Comparison of ENCODE assay signal across 12 mouse cellular contexts in the genomic region with DNA sequence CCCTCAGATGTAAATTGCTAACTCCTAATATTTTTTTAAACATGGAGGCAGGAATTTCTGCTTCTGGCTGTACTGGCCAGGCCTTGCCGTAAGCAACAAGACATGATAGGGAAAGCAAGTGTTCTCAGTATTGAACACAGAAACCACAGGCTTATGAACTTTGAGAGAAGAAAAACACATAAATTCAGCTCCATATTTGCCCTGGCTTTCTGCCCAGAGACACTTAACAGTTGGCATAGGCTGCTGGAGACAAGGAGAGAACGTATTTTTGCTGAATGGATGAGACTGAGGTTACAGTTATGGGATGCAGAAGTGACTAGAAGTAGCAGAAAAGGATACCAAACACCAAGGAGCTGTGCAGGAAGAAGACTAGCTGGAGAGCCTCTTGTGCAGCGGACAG.
DNase-seq lines count a peak whose midpoint lies in the region; ATAC-seq and TF ChIP-seq lines count a peak whose summit lies in the region.
"Had no signal": no experiment of that assay in that cellular context is flagged by ENCODE, and none has a peak within 500 bp of the region (broad histone marks: within the 10 kb centered on the region; RNA-seq: fewer than 3 reads in every experiment).

No protein-coding gene starts in this region.

- no peaks in the 10 kb centered on the region for H3K27me3 ChIP-seq in midbrain, postnatal 0 days (ENCODE audit: insufficient read depth, low read length)
- H3K27me3 ChIP-seq in midbrain, embryonic 11.5 days (ENCODE audit: control insufficient read depth, insufficient read depth, low read length) = no peaks in the 10 kb centered on the region
- H3K27me3 ChIP-seq: embryonic facial prominence, embryonic 12.5 days; limb, embryonic 15.5 days had no signal

- no peak overlapping the region for H3K4me2 ChIP-seq in midbrain, postnatal 0 days (ENCODE audit: low read depth, low read length, poor library complexity, severe bottlenecking)
- H3K4me2 ChIP-seq in midbrain, embryonic 11.5 days = no peak overlapping the region
- H3K4me2 ChIP-seq: embryonic facial prominence, embryonic 12.5 days; hindbrain, embryonic 14.5 days; limb, embryonic 15.5 days had no signal

- no peak overlapping the region for H3K27ac ChIP-seq in midbrain, postnatal 0 days (ENCODE audit: low read depth, low read length)
- H3K27ac ChIP-seq in midbrain, embryonic 11.5 days (ENCODE audit: low read depth, low read length) = no peak overlapping the region
- H3K27ac ChIP-seq: embryonic facial prominence, embryonic 12.5 days; hindbrain, embryonic 14.5 days; layer of hippocampus, adult 2 months; limb, embryonic 15.5 days had no signal

- no peak overlapping the region for H3K4me3 ChIP-seq in midbrain, postnatal 0 days (ENCODE audit: low read depth, low read length)
- H3K4me3 ChIP-seq in midbrain, embryonic 11.5 days (ENCODE audit: low read depth, low read length) = no peak overlapping the region
- H3K4me3 ChIP-seq: embryonic facial prominence, embryonic 12.5 days; layer of hippocampus, adult 2 months; limb, embryonic 15.5 days had no signal

- WGBS in midbrain, postnatal 0 days = 85% methylated on average over 3 of the region's 3 CpGs
- WGBS in midbrain, embryonic 11.5 days = 88% methylated on average over 3 of the region's 3 CpGs

- H3K9ac ChIP-seq in midbrain, postnatal 0 days (replicated peaks; ENCODE audit: low read length, poor library complexity, severe bottlenecking) = no peak overlapping the region
- no peak overlapping the region for H3K9ac ChIP-seq in midbrain, embryonic 11.5 days (ENCODE audit: low read length)
- H3K9ac ChIP-seq: embryonic facial prominence, embryonic 12.5 days; hindbrain, embryonic 14.5 days; limb, embryonic 15.5 days had no signal

- no peak for TF ChIP-seq CTCF in midbrain, postnatal 0 days (IDR thresholded peaks at IDR 0.05)

- no peaks in the 10 kb centered on the region for H3K36me3 ChIP-seq in midbrain, postnatal 0 days (ENCODE audit: insufficient read depth, low read length)
- no peaks in the 10 kb centered on the region for H3K36me3 ChIP-seq in midbrain, embryonic 11.5 days (ENCODE audit: control insufficient read depth, insufficient read depth, low read length)
- H3K36me3 ChIP-seq: embryonic facial prominence, embryonic 12.5 days; limb, embryonic 15.5 days had no signal

- peak; percentile 20 for DNase-seq in heart, adult 8-10 months (ENCODE audit: low spot score)
- no peak for DNase-seq in heart, adult 9 months (ENCODE audit: low spot score in 2 of 2)
- peak; percentile 1 for DNase-seq in midbrain, postnatal 0 days (ENCODE audit: low spot score)
- DNase-seq in midbrain, embryonic 11.5 days (ENCODE audit: low spot score, missing footprints) = no peak
- peak; percentile 5 to 26 for DNase-seq in kidney, postnatal 36 days
- no peak for DNase-seq in spleen, postnatal 4 days (ENCODE audit: low spot score in 2 of 2)
- no peak for DNase-seq in retina, embryonic 14.5 days (ENCODE audit: low spot score)
- DNase-seq: right cerebral cortex, postnatal 25 days had no signal

- H3K9me3 ChIP-seq in midbrain, postnatal 0 days (ENCODE audit: low read length) = no peaks in the 10 kb centered on the region
- H3K9me3 ChIP-seq in midbrain, embryonic 11.5 days (ENCODE audit: control insufficient read depth, low read length) = no peaks in the 10 kb centered on the region
- H3K9me3 ChIP-seq: embryonic facial prominence, embryonic 12.5 days; limb, embryonic 15.5 days had no signal

- no peak for ATAC-seq in midbrain, postnatal 0 days (ENCODE audit: low FRiP score)
- no peak for ATAC-seq in midbrain, embryonic 11.5 days (ENCODE audit: low FRiP score)

- no peaks in the 10 kb centered on the region for H3K4me1 ChIP-seq in midbrain, postnatal 0 days (ENCODE audit: insufficient read depth, low read length)
- H3K4me1 ChIP-seq in midbrain, embryonic 11.5 days (ENCODE audit: control insufficient read depth, insufficient read depth, low read length) = no peaks in the 10 kb centered on the region
- H3K4me1 ChIP-seq: embryonic facial prominence, embryonic 12.5 days had no signal

Comparison
In these comparisons a context has a peak if more than half of its experiments do, and no peak if none do; other contexts are left out.
1. DNase-seq: peak in heart, adult 8-10 months (single experiment), midbrain, postnatal 0 days (single experiment) and kidney, postnatal 36 days (2 of 2); none in heart, adult 9 months (0 of 2), midbrain, embryonic 11.5 days (single experiment), spleen, postnatal 4 days (0 of 2) and retina, embryonic 14.5 days (single experiment).